Mouse (Mus musculus): ENCODE data around the gene Hoxc12. TPM values are rescaled to one million over a fixed set of nuclear protein-coding genes. Genes with fewer than 3 reads are reported as not detected.

Hoxc12 gene
- polyA plus RNA-seq, 1 experiment from 2014 or later, result not detected

- Histone ChIP-seq H3K36me3 (ENCODE audit: control insufficient read depth, insufficient read depth) (no peaks in the 10 kb centered on the region), H3K9me3 (replicated peaks; ENCODE audit: control insufficient read depth, low read length) (no peaks in the 10 kb centered on the region), H3K27ac (ENCODE audit: low read length) (no peak overlapping the region), H3K9ac (ENCODE audit: low read length) (no peak overlapping the region), H3K27me3 (ENCODE audit: control insufficient read depth, insufficient read depth, low read length) (peaks cover 95% of the 10 kb centered on the region), H3K4me2 (ENCODE audit: low read depth, low read length) (no peak overlapping the region), H3K4me3 (ENCODE audit: low read length) (no peak overlapping the region), H3K4me1 (ENCODE audit: control insufficient read depth, insufficient read depth, low read length) (no peaks in the 10 kb centered on the region; the same call in 1 of the 2 replicates)
- WGBS, result 4% methylated on average over 9 of the region's 9 CpGs
- ATAC-seq (replicated peaks; ENCODE audit: extremely low read depth, insufficient read depth, low FRiP score), result no peak
These were observed 10.7 kb downstream of the Hoxc12 start for GRCm38 (mm10) chr15:102947276-102947675.

GRCm38 (mm10) chr15:102948842-102949241 is 12.3 kb downstream of the Hoxc12 start:
- Histone ChIP-seq H3K4me2 (ENCODE audit: low read depth, low read length) (no peak overlapping the region), H3K27me3 (ENCODE audit: control insufficient read depth, insufficient read depth, low read length) (peaks cover 95% of the 10 kb centered on the region), H3K36me3 (ENCODE audit: control insufficient read depth, insufficient read depth) (no peaks in the 10 kb centered on the region), H3K4me3 (ENCODE audit: low read length) (no peak overlapping the region), H3K9ac (ENCODE audit: low read length) (no peak overlapping the region), H3K4me1 (ENCODE audit: control insufficient read depth, insufficient read depth, low read length) (no peaks in the 10 kb centered on the region), H3K9me3 (replicated peaks; ENCODE audit: control insufficient read depth, low read length) (no peaks in the 10 kb centered on the region), H3K27ac (ENCODE audit: low read length) (no peak overlapping the region)
- WGBS, result 4% methylated on average over 2 of the region's 2 CpGs
- no peak for ATAC-seq (replicated peaks; ENCODE audit: extremely low read depth, insufficient read depth, low FRiP score)

- Histone ChIP-seq H3K9me3 (replicated peaks; ENCODE audit: control insufficient read depth, low read length) (no peaks in the 10 kb centered on the region), H3K9ac (ENCODE audit: low read length) (no peak overlapping the region), H3K4me2 (ENCODE audit: low read depth, low read length) (no peak overlapping the region), H3K4me1 (ENCODE audit: control insufficient read depth, insufficient read depth, low read length) (no peaks in the 10 kb centered on the region), H3K27me3 (ENCODE audit: control insufficient read depth, insufficient read depth, low read length) (peaks cover 96% of the 10 kb centered on the region), H3K36me3 (ENCODE audit: control insufficient read depth, insufficient read depth) (no peaks in the 10 kb centered on the region), H3K4me3 (ENCODE audit: low read length) (no peak overlapping the region), H3K27ac (ENCODE audit: low read length) (no peak overlapping the region)
- WGBS, result 3% methylated on average over 20 of the region's 20 CpGs
- no peak for ATAC-seq (replicated peaks; ENCODE audit: extremely low read depth, insufficient read depth, low FRiP score)
These were observed 13.1 kb downstream of the Hoxc12 start for GRCm38 (mm10) chr15:102949696-102950095.

- Histone ChIP-seq H3K9ac (ENCODE audit: low read length) (no peak overlapping the region), H3K4me3 (ENCODE audit: low read length) (no peak overlapping the region), H3K27ac (ENCODE audit: low read length) (no peak overlapping the region), H3K4me1 (ENCODE audit: control insufficient read depth, insufficient read depth, low read length) (no peaks in the 10 kb centered on the region), H3K4me2 (ENCODE audit: low read depth, low read length) (no peak overlapping the region), H3K36me3 (ENCODE audit: control insufficient read depth, insufficient read depth) (no peaks in the 10 kb centered on the region), H3K27me3 (ENCODE audit: control insufficient read depth, insufficient read depth, low read length) (peaks cover 94% of the 10 kb centered on the region), H3K9me3 (replicated peaks; ENCODE audit: control insufficient read depth, low read length) (no peaks in the 10 kb centered on the region)
- ATAC-seq (replicated peaks; ENCODE audit: extremely low read depth, insufficient read depth, low FRiP score), result no peak
- WGBS, result 24% methylated on average over 2 of the region's 2 CpGs
These were observed 14.3 kb downstream of the Hoxc12 start for GRCm38 (mm10) chr15:102950877-102951276.

- no peak overlapping the region for H3K4me3 ChIP-seq (ENCODE audit: low read length)
- no peak overlapping the region for H3K9ac ChIP-seq (ENCODE audit: low read length)
- no peak overlapping the region for H3K4me2 ChIP-seq (ENCODE audit: low read depth, low read length)
- ATAC-seq (replicated peaks; ENCODE audit: extremely low read depth, insufficient read depth, low FRiP score), result no peak
- no peaks in the 10 kb centered on the region for H3K4me1 ChIP-seq (ENCODE audit: control insufficient read depth, insufficient read depth, low read length)
- H3K36me3 ChIP-seq (ENCODE audit: control insufficient read depth, insufficient read depth), result no peaks in the 10 kb centered on the region
- no peak overlapping the region for H3K27ac ChIP-seq (ENCODE audit: low read length)
- no peaks in the 10 kb centered on the region for H3K9me3 ChIP-seq (replicated peaks; ENCODE audit: control insufficient read depth, low read length)
- H3K27me3 ChIP-seq (ENCODE audit: control insufficient read depth, insufficient read depth, low read length), result peaks cover 95% of the 10 kb centered on the region
- WGBS, result 5% methylated on average over 6 of the region's 6 CpGs
These were observed 17.0 kb downstream of the Hoxc12 start for GRCm38 (mm10) chr15:102953561-102953960.

GRCm38 (mm10) chr15:102954192-102955006 is 17.8 kb downstream of the Hoxc12 start, which contains the start of gene Hoxc11:
Gene Hoxc11 (plus strand): TSS chr15:102954427.
- ATAC-seq (replicated peaks; ENCODE audit: extremely low read depth, insufficient read depth, low FRiP score), result no peak
- Histone ChIP-seq H3K4me2 (ENCODE audit: low read depth, low read length) (no peak within 1 kb of the TSS), H3K36me3 (ENCODE audit: control insufficient read depth, insufficient read depth) (no peaks in the 10 kb centered on the region), H3K27me3 (ENCODE audit: control insufficient read depth, insufficient read depth, low read length) (peaks cover 93% of the 10 kb centered on the region), H3K9ac (ENCODE audit: low read length) (no peak within 1 kb of the TSS), H3K4me1 (ENCODE audit: control insufficient read depth, insufficient read depth, low read length) (no peaks in the 10 kb centered on the region), H3K27ac (ENCODE audit: low read length) (no peak within 1 kb of the TSS), H3K4me3 (ENCODE audit: low read length) (no peak within 1 kb of the TSS), H3K9me3 (replicated peaks; ENCODE audit: control insufficient read depth, low read length) (no peaks in the 10 kb centered on the region)
- WGBS, result under 1% methylated on average over 56 of the region's 57 CpGs

GRCm38 (mm10) chr15:102955007-102955382 is 18.4 kb downstream of the Hoxc12 start:
- Histone ChIP-seq H3K27ac (ENCODE audit: low read length) (no peak overlapping the region), H3K9ac (ENCODE audit: low read length) (no peak overlapping the region), H3K4me2 (ENCODE audit: low read depth, low read length) (no peak overlapping the region), H3K9me3 (replicated peaks; ENCODE audit: control insufficient read depth, low read length) (no peaks in the 10 kb centered on the region), H3K36me3 (ENCODE audit: control insufficient read depth, insufficient read depth) (no peaks in the 10 kb centered on the region), H3K4me3 (ENCODE audit: low read length) (no peak overlapping the region), H3K4me1 (ENCODE audit: control insufficient read depth, insufficient read depth, low read length) (no peaks in the 10 kb centered on the region), H3K27me3 (ENCODE audit: control insufficient read depth, insufficient read depth, low read length) (peaks cover 93% of the 10 kb centered on the region)
- no peak for ATAC-seq (replicated peaks; ENCODE audit: extremely low read depth, insufficient read depth, low FRiP score)
- 3% methylated on average over 28 of the region's 28 CpGs for WGBS

GRCm38 (mm10) chr15:102955833-102956640 is 19.5 kb downstream of the Hoxc12 start:
- Histone ChIP-seq H3K4me3 (ENCODE audit: low read length) (no peak overlapping the region), H3K27ac (ENCODE audit: low read length) (no peak overlapping the region), H3K9ac (ENCODE audit: low read length) (no peak overlapping the region), H3K4me2 (ENCODE audit: low read depth, low read length) (no peak overlapping the region), H3K9me3 (replicated peaks; ENCODE audit: control insufficient read depth, low read length) (no peaks in the 10 kb centered on the region), H3K27me3 (ENCODE audit: control insufficient read depth, insufficient read depth, low read length) (peaks cover 95% of the 10 kb centered on the region), H3K36me3 (ENCODE audit: control insufficient read depth, insufficient read depth) (no peaks in the 10 kb centered on the region), H3K4me1 (ENCODE audit: control insufficient read depth, insufficient read depth, low read length) (no peaks in the 10 kb centered on the region)
- under 1% methylated on average over 39 of the region's 40 CpGs for WGBS
- no peak for ATAC-seq (replicated peaks; ENCODE audit: extremely low read depth, insufficient read depth, low FRiP score)

GRCm38 (mm10) chr15:102956906-102957305 is 20.3 kb downstream of the Hoxc12 start:
- H3K4me1 ChIP-seq (ENCODE audit: control insufficient read depth, insufficient read depth, low read length), result no peaks in the 10 kb centered on the region
- H3K9ac ChIP-seq (ENCODE audit: low read length), result no peak overlapping the region
- H3K9me3 ChIP-seq (replicated peaks; ENCODE audit: control insufficient read depth, low read length), result no peaks in the 10 kb centered on the region
- no peak overlapping the region for H3K27ac ChIP-seq (ENCODE audit: low read length)
- no peak overlapping the region for H3K4me3 ChIP-seq (ENCODE audit: low read length)
- peaks cover 95% of the 10 kb centered on the region for H3K27me3 ChIP-seq (ENCODE audit: control insufficient read depth, insufficient read depth, low read length)
- ATAC-seq (replicated peaks; ENCODE audit: extremely low read depth, insufficient read depth, low FRiP score), result no peak
- H3K4me2 ChIP-seq (ENCODE audit: low read depth, low read length), result no peak overlapping the region
- WGBS, result 4% methylated on average over 12 of the region's 12 CpGs
- no peaks in the 10 kb centered on the region for H3K36me3 ChIP-seq (ENCODE audit: control insufficient read depth, insufficient read depth)
